Mouse (Mus musculus) frontal cortex, postnatal 14 days (tissue): ENCODE measurements around the gene Pth.

Source experiments
- DNase-seq, 2 experiments: peaks; one replicate each; pipeline ENCODE4 v3.0.0; 2022; ENCODE audit warnings: low spot score in 2 of 2

Pth gene

DNA sequence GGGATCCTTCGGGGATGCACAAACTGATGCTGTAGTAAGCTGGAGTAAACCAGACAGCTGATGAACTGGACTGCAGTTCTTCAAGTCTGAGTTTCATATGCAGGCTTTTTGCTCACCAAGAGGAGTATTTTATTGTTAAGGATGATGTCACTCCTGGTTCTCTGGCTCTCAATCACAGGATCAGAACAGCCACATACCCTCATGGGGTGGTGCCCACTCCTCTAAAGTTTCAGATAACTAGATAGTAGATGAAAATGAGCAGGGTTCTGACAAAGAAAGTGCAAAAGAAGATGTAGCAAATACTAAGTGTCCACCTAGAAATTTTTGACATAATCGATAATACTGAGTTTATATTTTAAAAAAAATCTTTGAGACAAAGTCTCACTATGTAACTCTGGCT is at the start of gene Pth:
Gene Pth, minus strand, starts transcription at position 101 of the 400 bp plus-strand sequence.
- DNase-seq, result no peak

DNA sequence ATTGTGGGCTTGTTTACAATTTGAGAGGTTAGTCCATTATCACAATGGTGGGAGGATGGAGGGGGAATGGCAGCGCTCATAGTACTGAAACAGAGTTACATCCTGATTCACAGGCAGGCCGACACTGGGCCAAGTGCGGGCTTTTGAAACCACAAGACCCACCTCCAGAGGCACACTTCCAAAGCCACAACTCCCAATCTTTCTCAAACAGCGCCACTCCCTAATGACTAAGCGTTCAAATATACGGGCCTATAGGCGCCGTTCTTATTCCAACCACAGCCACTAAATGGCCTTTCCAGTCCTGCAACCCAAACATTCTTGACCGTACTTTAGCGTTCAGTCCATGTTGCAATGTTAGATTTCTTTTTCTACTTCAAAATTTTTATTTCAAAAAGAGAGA is 47.9 kb upstream of the Pth start:
- no peak for DNase-seq

DNA sequence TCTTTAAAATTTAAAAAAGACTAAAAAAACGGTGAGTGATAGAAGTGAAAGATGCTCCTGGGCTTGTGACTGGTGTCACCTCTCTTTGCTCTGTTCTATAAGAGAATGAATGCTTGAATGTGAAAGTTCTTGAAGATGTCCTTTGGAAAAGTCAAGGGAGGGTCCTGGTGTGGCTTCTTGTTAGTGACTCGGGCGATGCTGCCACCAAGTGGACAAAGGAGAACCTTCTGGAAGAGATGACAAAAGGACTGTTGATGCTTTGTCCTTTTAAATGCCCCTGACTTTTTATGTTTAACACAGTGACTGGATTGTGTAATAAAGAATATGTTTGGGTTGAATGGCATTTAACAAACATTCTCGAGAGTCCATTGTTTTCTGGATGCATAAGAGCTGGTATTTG is 45.9 kb upstream of the Pth start:
- DNase-seq, result peak in 1 of 2 experiments; percentile 45

GRCm38 (mm10) chr7:113433451-113433850 is 45.1 kb upstream of the Pth start:
- no peak for DNase-seq

- DNase-seq, result no peak
These were observed 44.5 kb upstream of the Pth start for GRCm38 (mm10) chr7:113432891-113433290.

DNA sequence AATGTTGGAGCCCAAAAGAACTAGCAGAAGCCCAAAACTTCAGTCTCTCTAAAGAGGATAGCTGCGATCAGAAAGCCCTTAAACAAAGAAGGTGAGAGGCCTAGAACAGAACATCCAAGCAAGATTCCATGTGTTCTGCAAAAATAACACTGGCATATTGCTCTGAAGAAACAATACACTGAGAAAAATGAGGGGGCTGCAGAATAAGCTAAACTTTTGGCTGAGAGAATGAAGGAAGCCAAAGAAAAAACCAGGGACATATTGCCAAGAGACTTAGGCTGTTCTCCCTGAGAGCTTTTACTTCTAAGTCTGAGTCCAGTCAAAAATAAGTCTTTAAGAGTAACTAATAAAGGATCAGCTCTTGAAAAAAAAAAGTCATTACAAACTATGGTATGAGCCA is 32.4 kb upstream of the Pth start:
- no peak for DNase-seq

DNA sequence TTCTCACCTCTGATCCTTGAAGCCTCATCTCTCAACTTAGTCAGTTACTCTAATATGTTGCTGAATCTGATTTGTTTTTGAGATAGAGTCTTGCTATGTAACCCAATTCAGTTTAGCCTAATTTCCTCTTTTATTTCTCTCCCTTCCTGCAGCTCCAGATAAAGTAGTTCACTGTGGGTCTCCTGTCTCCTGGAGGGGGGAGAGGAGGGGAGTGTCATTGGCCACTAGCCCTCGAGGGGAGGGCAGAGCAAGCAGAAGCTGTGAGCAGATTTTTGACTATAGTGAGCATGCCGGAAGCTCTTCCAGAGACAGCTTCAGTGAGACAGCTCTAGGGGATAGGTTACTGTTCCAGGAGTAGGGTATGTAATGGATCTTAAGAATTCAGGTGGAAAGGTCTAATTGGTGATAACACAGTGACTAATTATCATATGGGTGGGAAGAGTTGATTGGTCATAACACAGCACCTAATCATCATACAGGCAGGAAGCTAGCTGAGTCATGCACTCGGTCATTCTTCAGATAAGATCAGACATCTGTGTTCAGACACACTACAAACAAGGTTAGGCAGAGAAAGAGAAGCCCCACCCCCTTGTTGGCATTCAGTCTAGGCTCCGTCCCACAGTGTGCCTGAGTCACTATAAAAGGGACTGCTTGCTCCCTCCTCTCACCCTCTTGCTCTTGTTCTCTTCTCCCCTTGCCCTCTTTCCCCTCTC is 30.9 kb upstream of the Pth start:
- no peak for DNase-seq

GRCm38 (mm10) chr7:113416536-113416935 is 28.2 kb upstream of the Pth start:
- no peak for DNase-seq

- DNase-seq, result no peak
These were observed 26.9 kb upstream of the Pth start for GRCm38 (mm10) chr7:113415256-113415655.

DNA sequence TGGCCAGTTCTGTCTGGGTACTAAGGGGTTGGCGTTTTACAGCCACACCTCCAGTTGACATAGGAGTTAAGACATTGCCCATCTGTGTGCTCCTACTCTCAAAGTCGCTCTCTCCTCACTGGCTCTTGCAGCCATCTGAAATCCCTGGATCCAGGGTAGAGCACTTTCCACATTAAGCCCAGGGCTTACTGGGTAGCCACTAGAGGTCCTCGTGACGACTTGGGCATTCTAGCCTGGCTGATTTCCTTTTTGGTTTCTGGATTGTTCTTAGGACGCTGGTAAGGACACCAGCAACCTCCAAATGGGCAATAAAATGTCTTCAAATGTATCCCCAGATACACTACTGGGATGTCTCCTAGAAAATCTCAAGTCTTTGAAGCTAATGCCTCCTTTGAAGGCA is 20.3 kb upstream of the Pth start:
- DNase-seq, result no peak

DNA sequence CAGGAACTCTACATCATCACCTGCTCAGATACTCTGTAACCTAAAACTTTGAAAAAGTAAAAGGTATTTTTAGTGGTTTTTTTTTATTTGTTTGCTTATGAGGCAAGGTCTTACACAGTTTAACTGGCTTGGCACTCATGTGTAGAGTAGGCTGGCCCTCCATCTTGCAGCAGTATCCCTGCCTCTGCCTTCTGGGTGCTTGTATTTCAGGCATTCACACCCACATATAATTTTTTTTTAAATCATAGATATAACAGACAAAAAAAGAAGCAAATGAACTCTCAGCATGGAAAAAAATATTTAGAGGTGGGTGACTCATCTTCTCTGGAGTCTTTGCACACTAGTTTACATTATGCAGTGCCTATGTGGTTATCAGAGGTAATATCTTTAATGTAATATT is 9.7 kb upstream of the Pth start:
- DNase-seq, result no peak

DNA sequence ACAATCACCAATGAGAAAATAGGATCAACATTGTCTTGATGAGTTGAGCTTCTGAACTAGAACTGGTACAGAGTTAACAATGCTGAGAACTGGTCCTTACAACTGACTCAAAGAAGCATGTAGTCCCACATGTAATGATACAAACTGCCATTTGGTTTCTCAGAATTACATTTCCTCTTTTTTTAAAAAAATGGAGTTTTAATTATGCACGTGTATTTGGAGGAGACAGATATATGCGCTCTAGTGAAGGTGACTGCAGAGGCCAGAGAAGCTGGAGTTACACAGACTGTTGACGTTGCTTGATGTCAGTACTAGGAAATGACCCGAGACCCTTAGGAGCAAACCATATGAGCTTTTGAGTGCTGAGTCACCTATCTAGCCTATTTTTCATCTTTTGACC is 8.3 kb upstream of the Pth start:
- DNase-seq, result no peak

GRCm38 (mm10) chr7:113391619-113392018 is 3.2 kb upstream of the Pth start:
- DNase-seq, result no peak

- DNase-seq, result peak; percentile 45 to 56
These were observed 10.3 kb downstream of the Pth start for GRCm38 (mm10) chr7:113377875-113378658.

GRCm38 (mm10) chr7:113372682-113373081 is 15.7 kb downstream of the Pth start:
- no peak for DNase-seq

DNA sequence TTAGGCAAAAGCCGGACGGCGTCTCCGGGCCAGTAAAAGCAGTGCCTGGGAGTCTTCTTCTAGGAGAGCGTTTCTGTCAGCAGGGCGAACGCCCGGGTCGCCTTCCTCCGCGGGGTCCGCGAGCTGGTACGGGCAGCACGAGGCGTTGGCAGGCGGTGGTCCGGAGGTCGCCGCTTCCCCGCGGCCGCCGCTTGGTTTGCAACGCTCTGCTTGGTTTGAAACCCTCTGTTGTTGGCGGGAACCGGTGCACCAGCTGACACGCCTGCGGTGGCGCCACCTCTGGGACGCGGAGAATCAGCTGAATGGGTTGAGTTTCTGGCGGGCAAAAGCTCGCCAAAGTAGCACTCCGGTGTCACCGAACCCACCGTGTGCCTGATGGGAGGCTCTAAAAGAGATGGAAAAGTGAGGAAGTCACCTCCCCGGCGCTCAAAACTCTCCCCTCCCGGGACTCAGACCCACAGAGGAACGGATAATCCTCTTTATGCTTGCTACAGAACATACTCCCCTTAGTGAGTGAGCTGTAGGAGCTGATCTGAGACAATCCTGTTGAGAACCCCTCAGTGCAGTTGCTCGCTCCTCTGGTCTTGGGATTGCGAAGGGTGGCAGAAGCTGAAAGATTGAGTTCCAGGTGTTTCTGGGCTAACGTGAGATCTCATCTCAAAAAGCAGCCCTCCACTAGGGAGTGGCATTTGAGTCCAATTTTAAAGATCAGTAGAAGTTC is 18.6 kb downstream of the Pth start:
- DNase-seq, result peak; percentile 53 to 69

DNA sequence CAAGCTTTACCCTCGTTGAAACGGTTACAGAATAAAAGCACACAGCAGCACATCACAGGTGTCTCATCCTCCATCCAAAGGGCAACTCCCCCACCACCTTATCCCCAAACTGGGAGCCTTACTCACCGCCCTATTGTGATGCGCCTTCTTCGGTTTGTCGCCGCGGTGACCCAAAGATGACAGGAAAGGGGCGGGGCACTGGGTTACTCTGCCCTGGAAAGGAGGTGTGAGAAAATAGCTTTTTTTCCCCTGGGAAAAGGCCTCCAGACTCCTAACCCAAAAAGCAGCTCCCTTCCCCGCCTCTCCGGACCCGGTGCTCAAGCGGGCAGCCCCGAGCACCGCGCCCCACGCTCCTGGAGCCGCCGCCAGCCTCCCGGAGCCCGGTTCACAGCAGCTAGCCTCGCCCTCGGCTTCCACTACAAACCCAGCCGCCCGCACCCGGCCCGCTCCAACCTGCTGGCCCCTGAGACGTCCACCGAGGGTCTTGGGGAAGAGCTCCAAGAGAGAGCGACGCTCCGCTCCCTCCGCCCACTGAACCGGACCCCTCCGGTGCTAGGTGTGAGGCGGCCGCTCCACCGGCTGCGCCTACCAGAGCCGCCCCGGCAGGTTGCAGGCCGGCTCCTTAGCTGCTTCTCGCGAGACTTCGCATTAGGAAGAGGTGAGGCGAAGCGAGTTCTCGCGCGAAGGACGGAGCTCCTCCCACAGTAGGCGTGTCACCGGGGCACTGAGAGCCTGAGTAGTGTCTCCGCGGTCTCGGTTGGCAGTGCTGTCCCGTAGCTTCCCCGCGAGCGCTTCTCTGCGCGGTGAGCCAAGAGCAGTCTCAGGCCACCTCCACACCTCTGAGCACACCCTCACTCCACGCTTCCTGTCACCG is 19.4 kb downstream of the Pth start, which contains the start of gene Btbd10:
Gene Btbd10, minus strand, starts transcription at position 647 of the 874 bp plus-strand sequence.
- peak; percentile 91 to 95 for DNase-seq

GRCm38 (mm10) chr7:113367440-113367839 is 20.9 kb downstream of the Pth start:
- no peak for DNase-seq

DNA sequence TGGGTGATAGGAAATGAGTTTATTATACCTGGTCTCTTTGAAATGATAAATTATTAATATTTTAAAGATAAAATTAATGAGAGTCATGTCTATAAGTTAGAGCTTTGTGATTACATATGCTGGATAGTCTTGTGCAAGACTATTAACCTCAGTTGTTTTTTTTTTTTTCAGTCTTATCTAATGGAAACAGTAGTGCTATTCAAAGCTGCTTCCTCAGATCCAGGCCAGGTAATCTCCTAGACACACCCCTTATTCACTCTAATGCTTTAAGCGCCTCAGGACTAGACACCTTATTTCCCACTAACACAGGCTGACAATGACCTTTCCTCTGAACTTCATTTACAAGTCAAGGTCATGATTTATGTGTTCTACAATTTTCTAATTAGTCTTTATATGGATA is 39.3 kb downstream of the Pth start:
- DNase-seq, result no peak

GRCm38 (mm10) chr7:113347694-113348093 is 40.7 kb downstream of the Pth start:
- no peak for DNase-seq

GRCm38 (mm10) chr7:113347271-113347670 is 41.1 kb downstream of the Pth start:
- DNase-seq, result peak; percentile 49 to 63
